Mouse (Mus musculus): ENCODE measurements around the gene Dlx4. TPM values are rescaled to one million over a fixed set of nuclear protein-coding genes. Genes with fewer than 3 reads are reported as not detected.

Gene Dlx4
- not detected in 2 replicates for polyA plus RNA-seq (2011; ENCODE audit: insufficient read length, low read depth, missing spikeins)

- Histone ChIP-seq H3K4me3 (ENCODE audit: insufficient read depth, low read length) (peak within 1 kb of the TSS; percentile 27), H3K4me1 (ENCODE audit: control insufficient read depth, insufficient read depth, low read length) (peaks cover 4% of the 10 kb centered on the region), H3K27ac (ENCODE audit: insufficient read depth, low read length) (no peak within 1 kb of the TSS)
- TF ChIP-seq CTCF (IDR thresholded peaks at IDR 0.05; ENCODE audit: borderline replicate concordance, insufficient read depth, low read length) (no peak), POLR2A (IDR thresholded peaks at IDR 0.05; ENCODE audit: low read depth, low read length) (no peak)
These were observed at the start of gene Dlx4 for GRCm38 (mm10) chr11:95145851-95146403. Gene Dlx4 (minus strand): TSS chr11:95146263.

- H3K27ac ChIP-seq (ENCODE audit: insufficient read depth, low read length) = no peak overlapping the region
- H3K4me3 ChIP-seq (ENCODE audit: insufficient read depth, low read length) = no peak overlapping the region
- TF ChIP-seq CTCF (IDR thresholded peaks at IDR 0.05; ENCODE audit: borderline replicate concordance, insufficient read depth, low read length) (no peak), POLR2A (IDR thresholded peaks at IDR 0.05; ENCODE audit: low read depth, low read length) (no peak)
- H3K4me1 ChIP-seq (ENCODE audit: control insufficient read depth, insufficient read depth, low read length) = no peaks in the 10 kb centered on the region
These were observed 43.8 kb upstream of the Dlx4 start for GRCm38 (mm10) chr11:95189863-95190262.

GRCm38 (mm10) chr11:95186826-95187225, 40.8 kb upstream of the Dlx4 start:
- Histone ChIP-seq H3K27ac (ENCODE audit: insufficient read depth, low read length) (no peak overlapping the region), H3K4me3 (ENCODE audit: insufficient read depth, low read length) (no peak overlapping the region), H3K4me1 (ENCODE audit: control insufficient read depth, insufficient read depth, low read length) (no peaks in the 10 kb centered on the region)
- TF ChIP-seq CTCF (IDR thresholded peaks at IDR 0.05; ENCODE audit: borderline replicate concordance, insufficient read depth, low read length) (no peak), POLR2A (IDR thresholded peaks at IDR 0.05; ENCODE audit: low read depth, low read length) (no peak)

- no peak for TF ChIP-seq CTCF (IDR thresholded peaks at IDR 0.05; ENCODE audit: borderline replicate concordance, insufficient read depth, low read length)
- TF ChIP-seq POLR2A (IDR thresholded peaks at IDR 0.05; ENCODE audit: low read depth, low read length) = no peak
- Histone ChIP-seq H3K27ac (ENCODE audit: insufficient read depth, low read length) (no peak overlapping the region), H3K4me3 (ENCODE audit: insufficient read depth, low read length) (no peak overlapping the region), H3K4me1 (ENCODE audit: control insufficient read depth, insufficient read depth, low read length) (no peaks in the 10 kb centered on the region)
These were observed 39.6 kb upstream of the Dlx4 start for GRCm38 (mm10) chr11:95185700-95186099.

- TF ChIP-seq CTCF (IDR thresholded peaks at IDR 0.05; ENCODE audit: borderline replicate concordance, insufficient read depth, low read length) = no peak
- no peak for TF ChIP-seq POLR2A (IDR thresholded peaks at IDR 0.05; ENCODE audit: low read depth, low read length)
- Histone ChIP-seq H3K27ac (ENCODE audit: insufficient read depth, low read length) (no peak overlapping the region), H3K4me3 (ENCODE audit: insufficient read depth, low read length) (no peak overlapping the region), H3K4me1 (ENCODE audit: control insufficient read depth, insufficient read depth, low read length) (no peaks in the 10 kb centered on the region)
These were observed 38.5 kb upstream of the Dlx4 start for GRCm38 (mm10) chr11:95184561-95184960.

GRCm38 (mm10) chr11:95179311-95179710, 33.2 kb upstream of the Dlx4 start:
- Histone ChIP-seq H3K27ac (ENCODE audit: insufficient read depth, low read length) (no peak overlapping the region), H3K4me3 (ENCODE audit: insufficient read depth, low read length) (no peak overlapping the region), H3K4me1 (ENCODE audit: control insufficient read depth, insufficient read depth, low read length) (no peaks in the 10 kb centered on the region)
- TF ChIP-seq POLR2A (IDR thresholded peaks at IDR 0.05; ENCODE audit: low read depth, low read length) (no peak), CTCF (IDR thresholded peaks at IDR 0.05; ENCODE audit: borderline replicate concordance, insufficient read depth, low read length) (no peak)

GRCm38 (mm10) chr11:95165857-95166256, 19.8 kb upstream of the Dlx4 start:
- Histone ChIP-seq H3K27ac (ENCODE audit: insufficient read depth, low read length) (no peak overlapping the region), H3K4me3 (ENCODE audit: insufficient read depth, low read length) (no peak overlapping the region), H3K4me1 (ENCODE audit: control insufficient read depth, insufficient read depth, low read length) (no peaks in the 10 kb centered on the region)
- no peak for TF ChIP-seq CTCF (IDR thresholded peaks at IDR 0.05; ENCODE audit: borderline replicate concordance, insufficient read depth, low read length)
- no peak for TF ChIP-seq POLR2A (IDR thresholded peaks at IDR 0.05; ENCODE audit: low read depth, low read length)

DNA sequence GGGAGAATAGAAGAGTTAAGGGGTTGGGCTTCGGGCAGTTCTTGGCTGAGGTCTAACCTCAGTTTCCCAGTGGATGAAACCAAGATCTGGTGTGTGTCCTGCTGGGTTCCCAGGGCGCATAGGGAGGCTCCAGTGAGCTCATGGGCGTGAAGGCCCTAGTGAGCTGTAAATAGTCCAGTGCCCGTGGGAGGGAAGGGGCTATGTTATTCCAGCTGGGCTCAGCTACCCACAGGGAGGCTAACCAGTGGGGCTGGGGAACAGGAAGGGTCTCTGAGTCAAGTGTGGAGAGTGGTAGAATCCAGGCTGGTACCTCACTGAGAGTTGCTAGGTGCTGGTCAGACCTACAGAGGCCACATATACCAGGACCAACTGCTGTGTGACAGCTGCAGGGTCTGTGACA, 15.6 kb upstream of the Dlx4 start:
- no peaks in the 10 kb centered on the region for H3K4me1 ChIP-seq (ENCODE audit: control insufficient read depth, insufficient read depth, low read length)
- H3K27ac ChIP-seq (ENCODE audit: insufficient read depth, low read length) = no peak overlapping the region
- TF ChIP-seq POLR2A (IDR thresholded peaks at IDR 0.05; ENCODE audit: low read depth, low read length) (no peak), CTCF (IDR thresholded peaks at IDR 0.05; ENCODE audit: borderline replicate concordance, insufficient read depth, low read length) (no peak)
- H3K4me3 ChIP-seq (ENCODE audit: insufficient read depth, low read length) = no peak overlapping the region

DNA sequence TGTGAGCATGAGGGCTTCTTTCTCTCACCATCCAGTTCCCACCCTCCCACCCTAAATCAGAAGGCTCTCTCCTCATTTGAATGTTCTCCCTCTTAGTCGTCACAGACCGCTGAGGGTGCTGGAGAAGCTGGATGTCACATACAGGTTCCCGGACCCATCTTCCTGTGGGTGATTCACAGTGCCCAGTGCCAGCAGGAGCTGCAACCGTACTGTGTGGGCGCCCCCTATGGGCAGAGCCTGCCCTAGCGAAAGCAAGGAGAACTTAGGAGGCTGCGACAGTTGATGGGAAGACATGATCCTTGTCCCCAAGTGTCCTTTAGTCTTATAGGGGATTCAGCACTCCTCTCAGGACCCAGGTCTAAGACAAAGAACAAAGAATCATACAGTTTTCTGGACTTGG, 14.6 kb upstream of the Dlx4 start:
- Histone ChIP-seq H3K4me1 (ENCODE audit: control insufficient read depth, insufficient read depth, low read length) (no peaks in the 10 kb centered on the region), H3K4me3 (ENCODE audit: insufficient read depth, low read length) (no peak overlapping the region), H3K27ac (ENCODE audit: insufficient read depth, low read length) (no peak overlapping the region)
- no peak for TF ChIP-seq POLR2A (IDR thresholded peaks at IDR 0.05; ENCODE audit: low read depth, low read length)
- TF ChIP-seq CTCF (IDR thresholded peaks at IDR 0.05; ENCODE audit: borderline replicate concordance, insufficient read depth, low read length) = peak; percentile 47; the same call in 1 of the 2 replicates

- H3K4me3 ChIP-seq (ENCODE audit: insufficient read depth, low read length) = no peak overlapping the region
- TF ChIP-seq POLR2A (IDR thresholded peaks at IDR 0.05; ENCODE audit: low read depth, low read length) (no peak), CTCF (IDR thresholded peaks at IDR 0.05; ENCODE audit: borderline replicate concordance, insufficient read depth, low read length) (no peak)
- H3K4me1 ChIP-seq (ENCODE audit: control insufficient read depth, insufficient read depth, low read length) = no peaks in the 10 kb centered on the region
- no peak overlapping the region for H3K27ac ChIP-seq (ENCODE audit: insufficient read depth, low read length)
These were observed 13.8 kb upstream of the Dlx4 start for GRCm38 (mm10) chr11:95159763-95160371.

All from embryonic fibroblast, embryonic 13.5 days (primary cell).